Mouse (Mus musculus) heart, adult 2 months (tissue): Measurements from ENCODE around the gene Zfp385a. TPM values are rescaled to one million over a fixed set of nuclear protein-coding genes. Genes with fewer than 3 reads are reported as not detected.

Source experiments
- DNase-seq, 2 experiments: peaks; one replicate each; pipeline ENCODE4 v3.0.0; 2021
- H3K27ac ChIP-seq: fragments of 200-600 bp; 2 replicates; pipeline ENCODE4 v1.8.1; 2022
- H3K27me3 ChIP-seq: fragments of 200-500 bp; 2 replicates; pipeline ENCODE4 v1.6.1; 2012; ENCODE audit warnings: mild to moderate bottlenecking, low read length, inconsistent platforms, mixed read lengths; ENCODE audit not compliant: control insufficient read depth, insufficient read depth
- H3K36me3 ChIP-seq: fragments of 200-500 bp; 2 replicates; pipeline ENCODE4 v1.6.1; 2012; ENCODE audit warnings: low read length, inconsistent platforms; ENCODE audit not compliant: control insufficient read depth, insufficient read depth
- H3K4me1 ChIP-seq: fragments of 200-500 bp; 2 replicates; pipeline ENCODE4 v1.6.1; 2011; ENCODE audit warnings: low read length; ENCODE audit not compliant: control insufficient read depth, insufficient read depth
- H3K4me3 ChIP-seq: fragments of 200-600 bp; 2 replicates; pipeline ENCODE4 v1.8.1; 2022
- H3K79me2 ChIP-seq: fragments of 200-500 bp; replicated peaks from 2 replicates; pipeline ENCODE4 v1.6.1; 2012; ENCODE audit warnings: mild to moderate bottlenecking, inconsistent platforms, low read length, moderate library complexity, mixed read lengths; ENCODE audit not compliant: control insufficient read depth, insufficient read depth
- H3K9ac ChIP-seq: fragments of 200-500 bp; 2 replicates; pipeline ENCODE4 v1.6.1; 2012; ENCODE audit warnings: low read depth, mild to moderate bottlenecking, control low read depth, inconsistent platforms, low read length, mixed read lengths
- CTCF ChIP-seq: fragments of 200-600 bp; IDR thresholded peaks from 2 replicates; pipeline ENCODE4 v1.8.1; 2022; ENCODE audit warnings: antibody characterized with exemption, mild to moderate bottlenecking, moderate library complexity
- EP300 ChIP-seq: fragments of 200-500 bp; IDR thresholded peaks from 2 replicates; pipeline ENCODE4 v1.6.1; 2011; ENCODE audit warnings: low read depth, low read length, control low read depth; ENCODE audit not compliant: insufficient read depth
- POLR2A ChIP-seq: fragments of 200-500 bp; IDR thresholded peaks from 2 replicates; pipeline ENCODE4 v1.6.1; 2011; ENCODE audit warnings: mild to moderate bottlenecking, low read depth, low read length, control low read depth; ENCODE audit not compliant: insufficient read depth
- WGBS: fragments of 180-500 bp; shearing (Covaris S2); methylation state at CpG from one replicate; pipeline ENCODE4 v1.1.7; 2018; 5-methylcytosine and 5-hydroxymethylcytosine counted together
- intact Hi-C: fragments of 180-260 bp; cut with DNase I; formaldehyde crosslinking; loops from one replicate; pipeline ENCODE4 v1.15.1; 2025
- polyA plus RNA-seq: library from polyadenylated mRNA; depleted of rRNA; stranded (reverse); fragments of >200 nt; gene quantifications from 2 replicates; pipeline ENCODE4 v1.2.3, GENCODE M21; 2012
- total RNA-seq, 2 experiments: library from RNA; stranded (reverse); gene quantifications; 2 replicates each; pipeline ENCODE4 v1.2.3; 2021

The Zfp385a gene
- total and polyA plus RNA-seq, 3 experiments, result 10.1 to 12.0 (median 10.4) TPM

DNA sequence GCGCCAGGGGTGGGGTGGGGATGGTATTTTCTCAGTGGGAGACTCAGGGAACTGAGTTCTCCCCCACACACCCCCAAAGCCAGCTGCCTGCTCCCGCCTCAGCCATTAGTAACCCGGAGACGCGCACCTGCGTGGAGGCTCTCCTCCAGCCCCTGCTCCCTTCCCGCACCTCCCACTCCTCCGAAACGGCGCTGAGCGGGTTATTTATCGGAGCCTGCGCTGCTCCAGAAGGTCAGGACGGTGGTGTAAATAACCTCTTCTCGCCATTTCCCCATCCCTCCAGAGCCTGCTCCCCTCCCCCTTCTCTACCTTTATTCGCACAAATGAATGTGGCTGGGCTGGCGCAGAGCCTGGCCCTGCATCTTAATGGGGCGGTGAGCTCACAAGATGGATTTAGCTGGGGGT is 39.8 kb downstream of the Zfp385a start:
- H3K79me2 ChIP-seq, result no peaks in the 10 kb centered on the region
- H3K4me1 ChIP-seq, result peaks cover 5% of the 10 kb centered on the region; the same call in 1 of the 2 replicates
- H3K27me3 ChIP-seq, result no peaks in the 10 kb centered on the region
- H3K4me3 ChIP-seq, result no peak overlapping the region
- 54% methylated on average over 18 of the region's 18 CpGs for WGBS
- H3K36me3 ChIP-seq, result no peaks in the 10 kb centered on the region
- H3K9ac ChIP-seq, result no peak overlapping the region
- intact Hi-C loops, result loop anchor here (10.0 kb wide), 1 partner anchor 315 kb away; no protein-coding TSS in a partner anchor
- DNase-seq, result no peak
- TF ChIP-seq POLR2A (no peak), EP300 (no peak)
- no peak overlapping the region for H3K27ac ChIP-seq

DNA sequence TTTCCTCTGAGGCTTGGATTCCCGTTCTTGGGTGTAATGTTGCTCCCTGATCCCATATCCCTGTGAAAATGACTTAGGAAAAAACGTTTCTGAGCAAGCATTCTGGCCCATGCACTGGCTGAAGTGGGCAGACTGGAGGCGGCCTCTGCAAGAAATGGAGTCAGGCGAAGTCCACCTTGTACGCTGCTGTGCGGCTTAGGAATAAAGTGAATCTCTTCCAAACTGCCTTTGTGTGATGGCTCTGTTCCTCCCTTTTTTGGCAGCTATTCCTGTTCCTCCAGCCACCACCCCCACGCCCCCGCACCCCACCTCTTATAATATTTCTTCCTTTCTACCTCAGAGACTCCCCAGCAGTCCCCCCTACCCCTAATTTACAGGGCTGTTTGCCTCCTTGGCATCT is 40.2 kb downstream of the Zfp385a start:
- no peak for DNase-seq
- H3K27ac ChIP-seq, result no peak overlapping the region
- no peaks in the 10 kb centered on the region for H3K79me2 ChIP-seq
- peaks cover 5% of the 10 kb centered on the region; the same call in 1 of the 2 replicates for H3K4me1 ChIP-seq
- no peaks in the 10 kb centered on the region for H3K27me3 ChIP-seq
- intact Hi-C loops, result loop anchor here (10.0 kb wide), 1 partner anchor 315 kb away; no protein-coding TSS in a partner anchor
- no peak for TF ChIP-seq EP300
- TF ChIP-seq POLR2A, result no peak
- TF ChIP-seq CTCF, result no peak
- H3K36me3 ChIP-seq, result no peaks in the 10 kb centered on the region
- no peak overlapping the region for H3K9ac ChIP-seq
- 76% methylated on average over 8 of the region's 8 CpGs for WGBS
- no peak overlapping the region for H3K4me3 ChIP-seq

- no peak overlapping the region for H3K27ac ChIP-seq
- WGBS, result 89% methylated on average over 5 of the region's 5 CpGs
- no peaks in the 10 kb centered on the region for H3K27me3 ChIP-seq
- no peak overlapping the region for H3K4me3 ChIP-seq
- H3K4me1 ChIP-seq, result peaks cover 3% of the 10 kb centered on the region; the same call in 1 of the 2 replicates
- TF ChIP-seq EP300 (no peak), POLR2A (no peak)
- no peak for DNase-seq
- H3K79me2 ChIP-seq, result no peaks in the 10 kb centered on the region
- intact Hi-C loops, result no loop called here
- H3K36me3 ChIP-seq, result no peaks in the 10 kb centered on the region
- H3K9ac ChIP-seq, result no peak overlapping the region
Measured at GRCm38 (mm10) chr15:103298861-103299616, 40.9 kb downstream of the Zfp385a start.

DNA sequence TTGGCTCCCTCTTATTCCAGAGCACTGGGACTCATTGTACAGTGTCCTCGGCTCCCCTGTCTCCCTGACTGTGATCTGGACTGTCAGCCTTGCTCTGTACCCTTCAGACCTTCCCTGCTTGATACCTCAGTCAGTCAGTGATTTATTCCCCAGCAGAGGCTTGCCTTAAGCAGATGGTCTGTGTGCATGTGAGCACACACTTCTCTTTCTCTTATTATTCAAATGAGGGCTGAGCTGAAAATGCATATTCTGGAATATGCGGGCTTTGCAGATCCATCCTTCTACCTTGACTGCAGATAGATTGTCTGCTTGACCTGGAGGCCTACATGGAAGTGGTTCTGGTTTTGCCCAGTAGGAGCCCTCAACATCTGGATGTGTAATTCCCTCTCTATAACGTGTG is 41.9 kb downstream of the Zfp385a start:
- no peaks in the 10 kb centered on the region for H3K27me3 ChIP-seq
- H3K9ac ChIP-seq, result no peak overlapping the region
- peaks cover 1% of the 10 kb centered on the region; the same call in 1 of the 2 replicates for H3K4me1 ChIP-seq
- no peaks in the 10 kb centered on the region for H3K36me3 ChIP-seq
- no peak for TF ChIP-seq CTCF
- TF ChIP-seq EP300, result no peak
- TF ChIP-seq POLR2A, result no peak
- 86% methylated on average over 3 of the region's 3 CpGs for WGBS
- H3K27ac ChIP-seq, result no peak overlapping the region
- DNase-seq, result no peak
- H3K4me3 ChIP-seq, result no peak overlapping the region
- intact Hi-C loops, result no loop called here
- H3K79me2 ChIP-seq, result no peaks in the 10 kb centered on the region

DNA sequence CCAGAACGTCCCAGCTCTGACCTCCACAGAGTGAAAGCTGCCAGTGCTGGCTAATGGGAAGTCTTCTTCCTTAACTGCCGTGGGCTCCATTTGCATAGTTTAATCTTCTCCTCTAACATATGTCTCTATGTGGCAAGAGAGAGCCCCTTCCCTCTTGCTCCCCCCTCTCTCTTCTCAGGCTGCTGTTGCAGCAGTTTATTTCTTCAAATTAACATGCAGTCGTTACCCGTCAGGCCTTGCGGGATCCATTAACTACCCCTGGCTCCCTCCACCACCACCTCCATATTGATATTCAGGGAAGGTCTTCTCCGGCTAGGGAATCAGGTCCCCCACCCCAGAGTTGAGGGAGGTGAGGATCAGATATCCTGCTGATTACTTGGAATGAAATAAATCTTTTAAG is 42.6 kb downstream of the Zfp385a start:
- no peak overlapping the region for H3K27ac ChIP-seq
- no peak overlapping the region for H3K4me3 ChIP-seq
- no peaks in the 10 kb centered on the region for H3K27me3 ChIP-seq
- H3K4me1 ChIP-seq, result peaks cover 1% of the 10 kb centered on the region; the same call in 1 of the 2 replicates
- H3K79me2 ChIP-seq, result no peaks in the 10 kb centered on the region
- DNase-seq, result no peak
- WGBS, result 89% methylated on average over 6 of the region's 6 CpGs
- no peak overlapping the region for H3K9ac ChIP-seq
- H3K36me3 ChIP-seq, result no peaks in the 10 kb centered on the region
- TF ChIP-seq CTCF, result no peak
- no peak for TF ChIP-seq EP300
- no peak for TF ChIP-seq POLR2A
- intact Hi-C loops, result no loop called here

GRCm38 (mm10) chr15:103295851-103296250 is 44.0 kb downstream of the Zfp385a start:
- Histone ChIP-seq H3K4me1 (peaks cover 1% of the 10 kb centered on the region; the same call in 1 of the 2 replicates), H3K27me3 (no peaks in the 10 kb centered on the region), H3K36me3 (no peaks in the 10 kb centered on the region), H3K4me3 (no peak overlapping the region), H3K9ac (no peak overlapping the region), H3K27ac (no peak overlapping the region), H3K79me2 (no peaks in the 10 kb centered on the region)
- TF ChIP-seq POLR2A (no peak), EP300 (no peak), CTCF (no peak)
- no peak for DNase-seq
- 38% methylated on average over 5 of the region's 5 CpGs for WGBS
- intact Hi-C loops, result no loop called here
